Mouse (Mus musculus) cerebellum, adult 11 months (tissue): ENCODE data around the gene Cc2d2a.

Experiments used
- DNase-seq: peaks from one replicate; pipeline ENCODE4 v3.0.0; 2022

The Cc2d2a gene

GRCm38 (mm10) chr5:43661997-43662961, at the start of gene Cc2d2a:
Gene Cc2d2a (plus strand): TSS chr5:43662346.
- peak; percentile 44 for DNase-seq

GRCm38 (mm10) chr5:43621575-43622299, 40.4 kb upstream of the Cc2d2a start:
- DNase-seq, result no peak

GRCm38 (mm10) chr5:43625407-43625806, 36.7 kb upstream of the Cc2d2a start:
- no peak for DNase-seq

- no peak for DNase-seq
Measured at GRCm38 (mm10) chr5:43634071-43634601, 28.0 kb upstream of the Cc2d2a start.

- no peak for DNase-seq
Measured at GRCm38 (mm10) chr5:43634602-43635081, 27.5 kb upstream of the Cc2d2a start.

- no peak for DNase-seq
Measured at GRCm38 (mm10) chr5:43645020-43645419, 17.1 kb upstream of the Cc2d2a start.

- no peak for DNase-seq
Measured at GRCm38 (mm10) chr5:43647098-43647774, 14.9 kb upstream of the Cc2d2a start.

GRCm38 (mm10) chr5:43661498-43661897, 648 bp upstream of the Cc2d2a start:
- DNase-seq, result no peak

- DNase-seq, result no peak
Measured at GRCm38 (mm10) chr5:43663531-43663930, 1.4 kb downstream of the Cc2d2a start.

GRCm38 (mm10) chr5:43665144-43665543, 3.0 kb downstream of the Cc2d2a start:
- DNase-seq, result no peak

- no peak for DNase-seq
Measured at GRCm38 (mm10) chr5:43669118-43669645, 7.0 kb downstream of the Cc2d2a start.

GRCm38 (mm10) chr5:43672177-43672911, 10.2 kb downstream of the Cc2d2a start:
- peak; percentile 80 for DNase-seq

- no peak for DNase-seq
Measured at GRCm38 (mm10) chr5:43673083-43673482, 10.9 kb downstream of the Cc2d2a start.

GRCm38 (mm10) chr5:43685466-43685865, 23.3 kb downstream of the Cc2d2a start:
- DNase-seq, result no peak

GRCm38 (mm10) chr5:43692489-43692888, 30.3 kb downstream of the Cc2d2a start:
- DNase-seq, result no peak

GRCm38 (mm10) chr5:43697133-43697532, 35.0 kb downstream of the Cc2d2a start:
- DNase-seq, result no peak

GRCm38 (mm10) chr5:43699240-43699639, 37.1 kb downstream of the Cc2d2a start:
- DNase-seq, result no peak

- no peak for DNase-seq
Measured at GRCm38 (mm10) chr5:43721538-43722451, 59.6 kb downstream of the Cc2d2a start.

- no peak for DNase-seq
Measured at GRCm38 (mm10) chr5:43722452-43722783, 60.3 kb downstream of the Cc2d2a start.

GRCm38 (mm10) chr5:43723830-43724229, 61.7 kb downstream of the Cc2d2a start:
- DNase-seq, result no peak
